Mouse (Mus musculus): ENCODE measurements around the gene Tmem45a.

Gene Tmem45a

GRCm38 (mm10) chr16:56795481-56796139 is 90.4 kb downstream of the Tmem45a start, which contains the start of gene Adgrg7:
Gene Adgrg7, minus strand, starts transcription at chr16:56795855.
- no peak for DNase-seq

DNA sequence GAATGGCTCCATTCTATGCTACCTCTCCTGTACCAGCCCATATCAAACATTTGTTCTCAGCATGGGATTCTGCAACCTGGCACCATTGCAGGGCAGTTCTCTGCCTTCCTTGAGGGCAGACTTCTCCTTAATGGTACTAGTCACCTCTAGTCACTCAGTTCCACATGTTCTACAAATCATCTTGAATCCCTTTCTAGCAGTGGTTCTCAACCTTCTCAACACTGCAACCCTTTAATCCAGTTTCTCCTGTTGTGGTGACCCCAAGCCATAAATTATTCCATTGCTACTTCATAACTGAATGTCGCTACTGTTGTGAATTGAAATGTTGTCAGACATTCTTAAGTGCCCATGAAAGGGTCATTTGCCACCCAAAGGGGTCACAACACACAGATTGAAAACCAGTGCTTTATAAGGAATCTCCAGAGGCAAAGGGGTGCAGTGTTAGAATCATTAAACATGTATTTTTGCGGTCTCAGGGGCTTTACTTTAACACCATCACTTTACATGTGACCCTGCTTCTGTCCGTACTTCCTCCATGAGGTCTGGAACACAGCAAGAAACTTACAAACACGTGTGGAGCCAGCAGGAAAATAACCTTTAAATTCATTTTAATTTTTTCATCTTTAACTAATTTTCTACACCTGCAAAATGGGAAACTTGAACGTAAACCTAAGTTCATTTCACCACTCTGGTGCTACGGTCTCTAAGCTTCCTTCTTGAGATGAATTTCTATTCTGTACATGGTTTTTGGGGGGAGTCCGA is 91.4 kb downstream of the Tmem45a start:
- DNase-seq: no peak

GRCm38 (mm10) chr16:56793778-56794177 is 92.2 kb downstream of the Tmem45a start:
- DNase-seq: no peak

- DNase-seq: no peak
Measured at GRCm38 (mm10) chr16:56785943-56786342, 100.0 kb downstream of the Tmem45a start.

DNA sequence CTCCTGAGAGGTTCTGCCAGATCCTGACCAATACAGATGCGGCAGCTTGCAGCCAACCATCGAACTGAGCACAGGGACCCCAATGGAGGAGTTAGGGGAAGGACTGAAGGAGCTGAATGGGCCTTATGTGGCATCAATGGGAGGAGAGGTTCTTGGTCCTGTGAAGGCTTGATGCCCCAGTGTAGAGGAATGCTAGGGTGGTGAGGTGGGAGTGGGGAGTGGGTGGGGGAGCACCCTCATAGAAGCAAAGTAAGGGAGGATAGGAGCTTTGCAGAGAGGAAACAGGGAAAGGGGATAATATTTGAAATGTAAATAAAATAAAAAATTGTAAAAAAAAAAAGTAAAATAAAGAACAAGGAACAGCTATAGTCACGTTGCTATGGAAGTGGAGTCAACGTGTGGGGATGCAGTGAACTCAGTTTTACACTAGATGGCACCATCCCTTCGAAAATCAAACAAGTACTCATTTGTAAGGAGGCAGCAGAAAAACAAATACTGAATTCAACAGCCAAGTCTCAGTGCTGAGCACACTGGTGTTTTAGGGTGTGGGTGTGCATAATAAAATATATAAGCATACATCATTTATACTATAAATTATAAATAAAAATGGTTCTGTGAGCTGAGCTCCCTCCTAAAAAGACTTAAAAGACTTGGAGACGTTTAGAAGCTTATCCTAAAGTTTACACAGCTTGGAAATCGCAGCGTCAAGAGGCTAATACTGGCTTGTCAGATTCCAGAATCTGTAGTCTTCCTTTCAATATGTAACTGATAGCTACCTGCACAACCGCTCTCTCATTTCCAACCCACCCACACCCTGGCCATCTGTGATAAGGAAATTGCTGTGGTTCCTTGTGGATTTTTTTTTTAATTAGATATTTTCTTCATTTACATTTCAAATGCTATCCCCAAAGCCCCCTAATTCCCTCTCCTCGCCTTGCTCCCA is 114.5 kb downstream of the Tmem45a start:
- DNase-seq: peak; percentile 11

All from cerebellum, adult 9-11 months (tissue).